Mouse (Mus musculus) limb, embryonic 11.5 days (tissue): ENCODE data around the gene Il17re. TPM values are rescaled to one million over a fixed set of nuclear protein-coding genes. Genes with fewer than 3 reads are reported as not detected.
A peak's percentile ranks its signal among the peaks of the same experiment; 100 is the strongest.

Source experiments
- ATAC-seq: fragments of 200-750 bp; cut with Nextera tagmentation; 2 replicates; pipeline ENCODE4 v1.8.0; 2017; ENCODE audit warnings: low read depth; ENCODE audit not compliant: insufficient number of reproducible peaks, low FRiP score, low TSS enrichment
- DNase-seq: peaks from one replicate; pipeline ENCODE4 v3.0.0-alpha.2; 2015; ENCODE audit warnings: low spot score
- H3K27ac ChIP-seq: fragments of 300-500 bp; sonication (generic); replicated peaks from 2 replicates; pipeline ENCODE4 v1.5.1; 2014; ENCODE audit warnings: low read depth, mild to moderate bottlenecking, low read length
- H3K27me3 ChIP-seq: fragments of 300-500 bp; sonication (generic); 2 replicates; pipeline ENCODE4 v1.6.1; 2014; ENCODE audit warnings: mild to moderate bottlenecking, low read length, mixed read lengths; ENCODE audit not compliant: control insufficient read depth, insufficient read depth
- H3K36me3 ChIP-seq: fragments of 300-500 bp; sonication (generic); 2 replicates; pipeline ENCODE4 v1.6.1; 2014; ENCODE audit warnings: mild to moderate bottlenecking, low read length, moderate library complexity, mixed read lengths; ENCODE audit not compliant: control insufficient read depth, insufficient read depth
- H3K4me1 ChIP-seq: fragments of 300-500 bp; sonication (generic); 2 replicates; pipeline ENCODE4 v1.6.1; 2014; ENCODE audit warnings: low read length, mixed read lengths; ENCODE audit not compliant: control insufficient read depth, insufficient read depth
- H3K4me2 ChIP-seq: fragments of 300-500 bp; sonication (generic); 2 replicates; pipeline ENCODE4 v1.6.1; 2014; ENCODE audit warnings: low read depth, mild to moderate bottlenecking, moderate library complexity; ENCODE audit not compliant: severe bottlenecking
- H3K4me3 ChIP-seq: fragments of 300-500 bp; sonication (generic); 2 replicates; pipeline ENCODE4 v1.5.1; 2014; ENCODE audit warnings: low read depth, low read length
- H3K9ac ChIP-seq: fragments of 300-500 bp; sonication (generic); 2 replicates; pipeline ENCODE4 v1.6.1; 2014; ENCODE audit warnings: mild to moderate bottlenecking, low read length
- H3K9me3 ChIP-seq: fragments of 300-500 bp; sonication (generic); 2 replicates; pipeline ENCODE4 v1.6.1; 2016; ENCODE audit warnings: low read length; ENCODE audit not compliant: control insufficient read depth
- WGBS: fragments of 180-500 bp; shearing (Covaris S2); extraction: QIAGEN DNeasy Blood & Tissue Kit; methylation state at CpG from one replicate; pipeline ENCODE4 v1.1.7; 2014; 5-methylcytosine and 5-hydroxymethylcytosine counted together
- polyA plus RNA-seq: library from polyadenylated mRNA; unstranded; fragments of >200 nt; fragmentation: Nextera tagmentation; extraction: Ambion mirVana; gene quantifications from 2 replicates; pipeline ENCODE4 v1.2.1, GENCODE M21; 2014

Gene Il17re
- polyA plus RNA-seq, 1 experiment from 2014 or later = 1.5 TPM

DNA sequence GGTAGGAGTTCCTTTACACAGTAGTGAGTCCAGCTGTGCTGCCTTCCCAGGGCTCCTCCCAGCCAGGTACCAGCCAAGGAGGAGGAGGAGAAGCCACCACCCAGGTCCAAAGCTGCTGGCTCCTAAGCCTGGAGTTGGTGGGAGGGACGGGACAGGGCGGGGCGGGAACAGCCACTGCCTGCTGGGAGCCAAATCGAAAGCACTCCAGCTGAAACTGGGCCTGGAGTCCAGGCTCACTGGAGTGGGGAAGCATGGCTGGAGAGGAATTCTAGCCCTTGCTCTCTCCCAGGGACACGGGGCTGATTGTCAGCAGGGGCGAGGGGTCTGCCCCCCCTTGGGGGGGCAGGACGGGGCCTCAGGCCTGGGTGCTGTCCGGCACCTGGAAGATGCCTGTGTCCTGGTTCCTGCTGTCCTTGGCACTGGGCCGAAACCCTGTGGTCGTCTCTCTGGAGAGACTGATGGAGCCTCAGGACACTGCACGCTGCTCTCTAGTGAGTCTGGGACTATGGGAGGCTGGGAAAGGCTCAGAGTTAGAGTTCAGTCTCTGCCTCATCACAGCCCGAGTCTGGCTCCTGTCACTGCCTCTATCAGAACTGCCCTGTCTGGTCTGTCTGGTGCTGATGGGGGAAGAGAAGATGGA, 13.1 kb downstream of the Il17re start, which contains the start of gene Il17rc:
Gene Il17rc, plus strand, starts transcription at position 131 of the 640 bp plus-strand sequence.
- Histone ChIP-seq H3K4me3 (no peak within 1 kb of the TSS), H3K9ac (peak within 1 kb of the TSS; percentile 34; the same call in 1 of the 2 replicates), H3K4me1 (peaks cover 9% of the 10 kb centered on the region; the same call in 1 of the 2 replicates), H3K36me3 (no peaks in the 10 kb centered on the region), H3K9me3 (no peaks in the 10 kb centered on the region), H3K4me2 (peak within 1 kb of the TSS; percentile 19; the same call in 1 of the 2 replicates), H3K27me3 (peaks cover 17% of the 10 kb centered on the region), H3K27ac (no peak within 1 kb of the TSS)
- DNase-seq (no peak), ATAC-seq (no peak)
- WGBS = 17% methylated on average over 12 of the region's 12 CpGs

DNA sequence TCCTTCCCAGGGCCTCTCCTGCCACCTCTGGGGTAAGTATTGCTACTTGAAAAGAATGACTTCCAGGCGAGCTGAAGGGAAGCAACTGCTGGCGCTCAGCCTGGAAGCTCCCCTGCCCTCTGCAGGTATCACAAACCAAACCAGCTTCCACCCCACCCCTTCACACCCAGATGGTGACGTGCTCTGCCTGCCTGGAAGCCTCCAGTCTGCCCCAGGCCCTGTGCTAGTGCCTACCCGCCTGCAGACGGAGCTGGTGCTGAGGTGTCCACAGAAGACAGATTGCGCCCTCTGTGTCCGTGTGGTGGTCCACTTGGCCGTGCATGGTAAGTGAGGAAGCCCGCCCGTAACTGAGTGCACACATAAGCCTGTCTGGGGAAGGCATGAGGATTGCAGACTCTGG, 13.8 kb downstream of the Il17re start:
- WGBS = 63% methylated on average over 10 of the region's 10 CpGs
- Histone ChIP-seq H3K4me1 (peaks cover 9% of the 10 kb centered on the region; the same call in 1 of the 2 replicates), H3K4me2 (no peak overlapping the region), H3K9ac (no peak overlapping the region), H3K4me3 (no peak overlapping the region), H3K9me3 (no peaks in the 10 kb centered on the region), H3K36me3 (no peaks in the 10 kb centered on the region), H3K27me3 (peaks cover 17% of the 10 kb centered on the region), H3K27ac (no peak overlapping the region)
- no peak for ATAC-seq
- no peak for DNase-seq

DNA sequence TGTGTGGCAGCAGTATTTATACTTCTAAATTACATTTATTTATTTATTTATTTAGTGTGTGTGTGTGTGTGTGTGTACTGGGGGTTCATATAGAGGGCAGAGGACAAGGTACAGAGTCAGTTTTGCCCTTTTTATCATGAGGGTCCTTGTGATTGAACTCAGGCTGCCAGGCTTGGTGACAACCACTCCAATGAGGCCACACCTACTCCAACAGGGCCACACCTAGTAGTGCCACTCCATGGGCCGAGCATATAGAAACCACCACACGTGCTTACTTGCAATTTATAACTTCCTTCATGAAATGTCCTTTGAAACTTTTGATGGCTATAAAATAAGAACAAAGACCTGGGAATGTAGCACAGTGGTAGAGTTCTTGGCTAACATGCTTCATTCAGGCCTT, 15.0 kb downstream of the Il17re start:
- 87% methylated on average over 2 of the region's 2 CpGs for WGBS
- Histone ChIP-seq H3K27ac (no peak overlapping the region), H3K4me1 (peaks cover 9% of the 10 kb centered on the region; the same call in 1 of the 2 replicates), H3K9ac (no peak overlapping the region), H3K4me3 (no peak overlapping the region), H3K36me3 (no peaks in the 10 kb centered on the region), H3K9me3 (no peaks in the 10 kb centered on the region), H3K27me3 (peaks cover 17% of the 10 kb centered on the region), H3K4me2 (no peak overlapping the region)
- no peak for ATAC-seq
- no peak for DNase-seq

DNA sequence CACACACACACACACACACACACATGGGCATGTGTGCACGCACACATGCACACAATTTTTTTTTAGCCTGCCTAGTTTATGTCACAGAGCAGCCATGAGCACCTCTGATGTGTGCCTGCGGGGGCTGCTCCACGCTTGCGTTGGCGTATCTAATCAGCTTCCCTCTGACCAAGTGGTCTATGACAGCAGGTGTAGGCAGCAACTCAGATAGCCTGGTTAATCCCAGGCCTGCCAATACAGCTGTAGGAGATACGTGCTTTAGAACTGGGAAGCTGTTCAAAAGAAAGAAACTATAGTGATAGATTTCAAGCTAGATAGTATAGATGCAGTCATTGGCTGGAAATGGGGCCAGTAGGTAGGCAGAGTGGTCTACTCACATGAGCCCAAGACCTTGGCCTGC, 15.4 kb downstream of the Il17re start:
- WGBS = 89% methylated on average over 6 of the region's 6 CpGs
- Histone ChIP-seq H3K36me3 (no peaks in the 10 kb centered on the region), H3K4me2 (no peak overlapping the region), H3K4me3 (no peak overlapping the region), H3K4me1 (peaks cover 9% of the 10 kb centered on the region; the same call in 1 of the 2 replicates), H3K9me3 (no peaks in the 10 kb centered on the region), H3K9ac (no peak overlapping the region), H3K27ac (no peak overlapping the region), H3K27me3 (peaks cover 15% of the 10 kb centered on the region)
- ATAC-seq (no peak), DNase-seq (no peak)

DNA sequence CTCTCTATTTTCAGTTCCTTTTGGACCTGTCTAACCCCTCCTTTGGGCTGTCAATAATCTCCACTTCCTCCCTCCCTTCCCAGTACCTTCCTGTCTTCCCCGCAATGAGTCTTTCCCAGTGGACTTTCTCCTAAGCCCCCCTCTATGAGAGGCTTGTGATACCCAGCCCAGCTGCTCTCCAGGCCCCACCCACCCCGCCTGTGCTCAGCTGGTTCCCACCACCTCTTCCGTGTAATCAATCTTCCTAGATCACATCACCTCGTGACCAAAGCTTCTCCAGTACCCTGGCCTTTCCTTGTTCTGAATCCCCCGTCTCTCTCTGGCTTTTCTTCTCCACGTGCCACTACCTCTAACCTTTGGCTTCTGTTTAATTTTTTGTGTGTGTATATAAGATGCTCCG, 19.1 kb downstream of the Il17re start:
- no peak for DNase-seq
- ATAC-seq = no peak
- Histone ChIP-seq H3K9me3 (no peaks in the 10 kb centered on the region), H3K36me3 (no peaks in the 10 kb centered on the region), H3K27me3 (peaks cover 16% of the 10 kb centered on the region), H3K27ac (no peak overlapping the region), H3K4me2 (no peak overlapping the region), H3K9ac (no peak overlapping the region), H3K4me1 (no peaks in the 10 kb centered on the region), H3K4me3 (no peak overlapping the region)
- 39% methylated on average over 7 of the region's 7 CpGs for WGBS

DNA sequence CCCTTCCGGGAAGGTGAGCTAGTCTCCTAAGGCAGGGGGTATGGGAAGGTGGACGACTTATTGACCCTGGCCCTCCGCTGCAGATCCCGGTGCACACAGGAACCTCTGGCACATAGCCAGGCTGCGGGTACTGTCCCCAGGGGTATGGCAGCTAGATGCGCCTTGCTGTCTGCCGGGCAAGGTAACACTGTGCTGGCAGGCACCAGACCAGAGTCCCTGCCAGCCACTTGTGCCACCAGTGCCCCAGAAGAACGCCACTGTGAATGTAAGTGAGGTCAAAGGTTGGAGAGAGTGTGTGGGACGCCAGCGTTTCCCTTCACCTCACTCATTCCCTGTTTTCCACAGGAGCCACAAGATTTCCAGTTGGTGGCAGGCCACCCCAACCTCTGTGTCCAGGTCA, 20.6 kb downstream of the Il17re start:
- Histone ChIP-seq H3K4me3 (no peak overlapping the region), H3K36me3 (no peaks in the 10 kb centered on the region), H3K9me3 (no peaks in the 10 kb centered on the region), H3K4me2 (no peak overlapping the region), H3K4me1 (no peaks in the 10 kb centered on the region), H3K27ac (no peak overlapping the region), H3K27me3 (peaks cover 22% of the 10 kb centered on the region), H3K9ac (no peak overlapping the region)
- no peak for ATAC-seq
- DNase-seq = no peak
- 84% methylated on average over 10 of the region's 10 CpGs for WGBS

DNA sequence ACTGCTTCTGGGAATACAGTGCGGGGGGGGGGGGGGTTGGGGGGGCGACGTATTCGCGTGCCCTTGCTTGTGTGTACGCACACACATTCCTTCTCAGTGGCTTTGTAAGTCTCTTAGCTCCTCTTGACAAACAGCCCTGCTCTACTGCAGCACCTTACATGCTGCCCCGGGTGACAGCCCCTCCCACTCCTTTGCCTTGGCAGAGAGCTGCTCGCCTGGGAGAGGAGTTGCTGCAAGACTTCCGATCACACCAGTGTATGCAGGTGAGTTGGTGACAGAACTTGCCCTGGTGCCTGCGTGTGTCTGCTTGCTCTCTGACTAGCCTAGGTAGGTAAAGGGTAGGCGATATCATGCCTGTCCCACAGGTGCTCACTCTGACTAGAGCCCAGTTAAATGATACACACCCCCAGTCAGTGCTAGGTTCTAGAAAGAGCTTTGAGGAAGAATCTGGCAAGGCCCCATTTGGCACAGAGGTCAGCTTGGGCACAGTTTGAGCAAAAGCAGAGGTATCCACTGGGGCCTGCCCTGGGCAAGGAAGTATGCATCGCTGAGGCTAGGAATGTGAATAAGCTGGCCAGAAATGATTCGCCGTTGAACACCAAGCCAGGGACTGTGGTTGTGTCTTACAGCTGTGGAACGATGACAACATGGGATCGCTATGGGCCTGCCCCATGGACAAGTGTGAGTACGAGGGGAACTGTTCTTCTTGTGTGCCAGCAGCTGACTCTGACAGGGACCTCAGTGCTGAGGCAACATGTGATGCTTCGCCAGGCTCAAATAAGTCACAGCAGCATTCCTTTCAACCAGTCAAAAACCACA, 22.5 kb downstream of the Il17re start:
- H3K4me1 ChIP-seq = no peaks in the 10 kb centered on the region
- H3K9ac ChIP-seq = no peak overlapping the region
- H3K4me2 ChIP-seq = no peak overlapping the region
- no peak for ATAC-seq
- H3K27ac ChIP-seq = no peak overlapping the region
- H3K4me3 ChIP-seq = no peak overlapping the region
- DNase-seq = no peak
- 59% methylated on average over 18 of the region's 18 CpGs for WGBS
- H3K27me3 ChIP-seq = peaks cover 22% of the 10 kb centered on the region
- no peaks in the 10 kb centered on the region for H3K9me3 ChIP-seq
- no peaks in the 10 kb centered on the region for H3K36me3 ChIP-seq

DNA sequence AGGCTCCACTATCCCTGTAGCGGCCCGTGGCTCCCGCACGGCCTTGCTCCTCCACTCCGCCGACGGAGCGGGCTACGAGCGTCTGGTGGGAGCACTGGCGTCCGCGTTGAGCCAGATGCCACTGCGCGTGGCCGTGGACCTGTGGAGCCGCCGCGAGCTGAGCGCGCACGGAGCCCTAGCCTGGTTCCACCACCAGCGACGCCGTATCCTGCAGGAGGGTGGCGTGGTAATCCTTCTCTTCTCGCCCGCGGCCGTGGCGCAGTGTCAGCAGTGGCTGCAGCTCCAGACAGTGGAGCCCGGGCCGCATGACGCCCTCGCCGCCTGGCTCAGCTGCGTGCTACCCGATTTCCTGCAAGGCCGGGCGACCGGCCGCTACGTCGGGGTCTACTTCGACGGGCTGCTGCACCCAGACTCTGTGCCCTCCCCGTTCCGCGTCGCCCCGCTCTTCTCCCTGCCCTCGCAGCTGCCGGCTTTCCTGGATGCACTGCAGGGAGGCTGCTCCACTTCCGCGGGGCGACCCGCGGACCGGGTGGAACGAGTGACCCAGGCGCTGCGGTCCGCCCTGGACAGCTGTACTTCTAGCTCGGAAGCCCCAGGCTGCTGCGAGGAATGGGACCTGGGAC, 24.3 kb downstream of the Il17re start:
- H3K27ac ChIP-seq = no peak overlapping the region
- H3K4me1 ChIP-seq = peaks cover 10% of the 10 kb centered on the region
- H3K4me3 ChIP-seq = peak overlapping the region; percentile 31
- ATAC-seq (peak; percentile 53), DNase-seq (peak; percentile 40)
- peak overlapping the region; percentile 49; the same call in 1 of the 2 replicates for H3K9ac ChIP-seq
- H3K9me3 ChIP-seq = no peaks in the 10 kb centered on the region
- WGBS = 2% methylated on average over 65 of the region's 65 CpGs
- no peaks in the 10 kb centered on the region for H3K36me3 ChIP-seq
- H3K4me2 ChIP-seq = peak overlapping the region; percentile 61
- H3K27me3 ChIP-seq = peaks cover 22% of the 10 kb centered on the region
